Mouse (Mus musculus) lung, adult 18-20 months (tissue): Measurements from ENCODE around the gene Lrat.

Experiments used
- DNase-seq, 2 experiments: peaks; one replicate each; pipeline ENCODE4 v3.0.0; 2022; ENCODE audit warnings: mixed read lengths in 2 of 2

Gene Lrat

DNA sequence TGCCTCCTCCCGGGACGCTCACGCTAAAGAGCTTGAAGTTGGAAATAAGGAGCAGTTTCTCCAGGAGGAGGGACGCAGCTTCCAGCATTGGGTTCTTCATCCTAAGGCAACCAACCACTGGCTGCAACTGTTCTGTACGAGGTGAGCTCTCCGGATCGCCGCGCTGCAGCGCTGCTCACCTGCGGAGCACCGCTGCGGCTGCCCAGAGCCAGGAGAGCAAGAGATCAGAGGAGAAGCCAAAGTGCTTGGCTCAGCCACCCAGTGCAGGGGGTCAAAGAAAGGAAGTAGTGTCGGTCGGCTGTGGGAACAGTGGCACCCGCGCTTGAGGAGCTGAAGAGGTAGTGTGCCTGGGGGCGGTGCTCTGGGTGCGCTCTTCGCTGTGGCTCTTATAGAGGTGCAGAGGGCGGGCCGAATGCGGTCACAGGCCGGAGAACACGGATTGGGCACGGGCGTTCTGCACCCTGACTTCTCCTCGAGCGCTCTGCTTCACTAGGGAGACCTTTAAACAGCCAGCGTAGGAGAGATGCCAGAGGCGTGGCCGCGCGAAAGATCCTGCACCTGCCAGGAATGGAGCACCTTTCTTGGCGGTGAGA, at the start of gene Lrat:
Gene Lrat (minus strand): TSS at position 361 of the 593 bp plus-strand sequence.
- DNase-seq, result peak; percentile 53 to 61

DNA sequence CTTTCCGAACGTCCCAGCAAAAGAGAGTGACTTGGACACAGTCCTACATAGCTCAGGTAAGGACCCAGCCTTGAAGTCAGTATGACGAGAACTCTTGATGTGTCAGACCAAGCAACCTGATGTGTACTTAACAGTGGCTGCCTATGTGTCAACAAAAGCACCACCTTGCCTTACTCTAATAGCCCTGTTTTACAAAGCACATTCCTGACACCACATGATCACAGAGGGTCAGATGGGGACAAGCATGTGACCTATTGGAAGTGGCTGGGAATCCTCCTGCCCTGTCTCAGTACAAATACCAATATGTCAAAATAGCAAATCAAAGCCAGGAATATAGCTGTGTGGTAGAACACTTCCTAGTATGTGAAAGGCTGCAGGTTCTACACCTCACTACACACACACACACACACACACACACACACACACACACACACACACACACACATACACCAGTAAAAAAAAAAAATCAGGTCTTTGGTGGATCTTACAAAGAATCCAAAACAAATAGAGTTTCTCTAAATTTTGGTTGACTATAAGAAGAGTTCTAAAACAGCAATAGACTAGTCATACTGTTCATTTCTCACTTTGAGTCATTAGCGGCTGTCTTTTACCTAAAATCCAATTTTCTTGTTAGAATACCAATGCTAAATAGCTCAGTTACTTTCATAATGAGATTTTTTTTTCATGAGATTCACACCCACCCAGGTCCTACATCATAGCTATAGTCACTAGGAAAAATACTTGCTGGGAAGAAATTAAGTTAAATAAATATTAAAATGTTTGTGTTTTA, 48.6 kb upstream of the Lrat start:
- DNase-seq, result no peak

DNA sequence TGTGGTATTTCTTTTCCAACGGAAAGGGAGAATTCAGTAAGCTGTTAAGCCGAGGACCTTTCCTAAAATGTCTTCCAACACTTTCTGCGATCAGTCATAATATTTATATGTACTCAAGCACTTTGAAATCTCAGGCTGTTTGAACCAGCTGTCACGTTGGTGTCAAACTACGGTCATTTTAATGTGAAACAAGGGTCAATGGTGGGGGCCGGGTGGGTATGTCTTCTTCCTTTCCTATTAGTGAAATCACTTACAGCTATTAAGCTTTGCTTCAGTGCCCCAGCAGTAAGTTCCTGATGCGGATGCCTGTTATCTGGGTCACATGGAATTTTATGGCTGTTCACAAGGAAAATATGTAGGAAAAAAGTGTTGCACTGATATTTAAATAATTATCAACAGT, 46.9 kb upstream of the Lrat start:
- DNase-seq, result peak; percentile 10 to 18

DNA sequence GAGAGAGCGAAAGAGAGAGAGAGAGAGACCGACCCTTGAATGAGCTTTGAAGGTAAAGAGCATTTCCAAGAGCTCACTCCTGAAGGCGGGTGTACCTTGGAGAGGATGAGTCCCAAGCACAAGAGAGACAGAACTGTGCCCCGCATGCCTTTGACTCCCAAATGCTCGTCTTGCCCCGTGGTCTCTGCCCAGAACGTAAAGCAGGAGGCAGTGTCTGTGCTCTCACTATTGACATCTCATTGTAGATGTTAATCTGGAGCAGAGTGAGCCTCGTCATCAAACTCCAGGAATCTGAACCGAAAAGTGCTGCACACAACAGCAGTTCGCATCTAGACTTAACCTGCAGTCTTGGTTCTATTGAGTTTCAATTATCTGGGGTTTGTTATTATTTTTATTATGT, 46.4 kb upstream of the Lrat start:
- DNase-seq, result no peak

DNA sequence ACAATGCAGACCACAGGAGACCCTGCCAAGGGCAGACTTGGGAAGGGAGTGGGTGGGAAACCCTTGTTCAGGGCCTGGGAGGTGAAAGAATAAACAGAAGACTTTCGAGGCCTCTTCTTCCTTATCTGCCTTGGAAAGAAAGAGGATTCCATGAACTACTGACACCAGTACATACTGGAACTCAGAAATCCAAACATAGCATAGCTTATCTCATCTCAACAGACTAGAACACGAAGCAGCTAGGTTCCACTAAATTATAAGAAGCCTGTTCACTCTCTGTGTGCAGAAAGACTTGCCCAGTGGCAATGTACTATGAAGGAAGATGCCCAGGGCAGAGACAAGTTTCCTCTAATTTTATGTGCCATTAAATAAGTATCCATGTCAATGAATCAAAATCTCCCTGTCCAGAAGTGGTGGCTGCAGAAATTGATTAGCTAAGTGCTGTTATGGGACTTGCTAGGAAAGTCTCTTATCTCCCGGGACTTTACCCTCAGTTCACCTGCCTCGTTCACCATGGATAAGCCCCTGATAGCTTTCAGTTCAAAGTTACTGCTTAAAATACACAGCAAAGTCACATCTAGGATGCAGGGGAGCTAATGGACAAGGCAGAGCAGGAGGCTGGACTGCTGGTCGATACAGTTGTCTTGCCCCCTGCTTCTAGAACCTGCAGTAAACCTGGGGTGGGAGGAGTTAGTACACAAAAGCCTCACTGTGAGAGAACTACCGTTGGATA, 42.8 kb upstream of the Lrat start:
- DNase-seq, result peak in 1 of 2 experiments; percentile 5

DNA sequence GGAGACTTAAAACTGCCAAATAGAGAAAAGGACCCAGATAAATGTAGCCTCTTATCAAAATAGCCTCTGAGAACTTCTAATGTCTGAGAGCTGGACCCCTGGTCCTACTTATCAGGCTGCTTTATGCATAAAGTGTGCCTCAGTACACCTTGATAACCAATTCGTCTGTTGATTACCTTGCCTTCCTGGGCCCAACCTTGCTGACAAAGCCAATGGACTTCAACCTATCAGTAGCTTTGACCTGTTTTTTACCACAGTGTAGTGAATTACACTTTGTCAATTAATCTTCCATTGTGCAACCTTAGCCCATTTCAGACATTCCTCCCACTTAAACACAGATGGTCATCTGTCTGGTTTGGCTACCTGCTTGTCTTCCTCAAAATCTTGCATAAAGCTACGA, 24.1 kb upstream of the Lrat start:
- DNase-seq, result no peak

DNA sequence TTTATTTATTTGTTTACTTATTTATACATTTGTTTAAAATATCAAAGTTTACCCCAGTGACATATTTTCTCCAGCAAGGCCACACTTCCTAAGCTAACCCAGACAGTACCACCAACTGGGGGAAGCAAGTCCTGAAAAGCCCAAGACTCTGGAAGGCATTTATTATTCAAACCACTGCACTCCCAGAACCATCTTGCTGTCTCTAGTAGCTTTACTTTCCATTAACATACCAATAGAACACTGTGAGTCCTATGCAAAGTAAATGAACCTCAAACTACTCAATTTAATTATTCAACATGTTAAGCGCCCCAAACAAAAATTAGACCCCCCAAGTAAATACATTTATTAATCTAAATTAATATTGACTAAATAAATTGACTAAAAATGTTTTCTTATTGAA, 11.9 kb upstream of the Lrat start:
- no peak for DNase-seq

DNA sequence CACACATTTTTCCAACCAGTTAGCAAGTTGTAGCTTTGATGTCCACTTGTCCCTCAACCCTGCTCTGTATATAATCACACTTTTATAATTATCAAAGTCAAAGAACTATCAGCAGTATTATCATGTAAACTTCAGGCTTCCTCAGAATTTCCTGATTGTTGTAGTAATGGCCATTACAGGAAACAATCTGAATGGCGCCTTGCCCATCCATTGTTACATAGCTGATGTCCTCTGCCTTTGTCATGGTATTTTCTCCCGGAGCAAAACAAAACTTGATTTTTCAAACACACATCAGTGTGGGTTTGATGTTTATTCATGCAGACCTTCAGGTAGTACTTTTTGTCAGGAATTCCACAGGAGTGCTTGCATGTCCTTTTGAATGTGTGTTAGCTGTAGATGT, 4.9 kb upstream of the Lrat start:
- no peak for DNase-seq

DNA sequence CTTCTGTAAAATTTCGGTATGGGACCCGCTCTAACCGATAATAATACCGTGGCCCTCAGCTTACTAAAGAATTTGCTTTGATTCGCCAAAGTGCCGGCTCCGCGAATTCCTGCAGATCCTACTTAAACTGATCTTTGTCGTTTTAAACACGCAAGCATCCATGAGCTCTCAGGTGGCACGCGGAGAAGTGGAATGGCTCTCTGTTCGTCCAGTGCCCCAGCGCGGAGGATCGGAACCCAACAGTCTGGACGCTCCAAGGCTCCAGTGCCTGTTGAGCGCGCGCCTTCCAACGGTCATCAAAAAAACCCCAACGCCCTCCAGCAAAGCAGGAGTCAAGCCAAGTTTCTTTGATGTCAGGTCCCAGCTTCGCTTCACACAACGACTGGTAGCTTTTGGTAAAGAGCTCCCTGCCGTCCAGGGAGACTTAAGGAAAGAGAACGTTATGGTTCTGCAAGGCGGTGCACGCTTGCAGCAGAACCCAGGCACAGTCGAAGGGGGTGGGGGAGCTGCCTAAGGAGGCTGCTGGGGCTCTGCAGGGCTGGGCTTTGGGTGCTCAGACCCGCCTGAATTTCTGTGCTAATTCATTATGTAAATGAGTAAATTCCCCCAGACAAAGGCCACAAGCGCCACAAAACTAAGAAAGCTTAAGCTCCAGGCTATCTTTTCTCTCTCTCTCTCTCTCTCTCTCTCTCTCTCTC, 587 bp upstream of the Lrat start:
- DNase-seq, result no peak

DNA sequence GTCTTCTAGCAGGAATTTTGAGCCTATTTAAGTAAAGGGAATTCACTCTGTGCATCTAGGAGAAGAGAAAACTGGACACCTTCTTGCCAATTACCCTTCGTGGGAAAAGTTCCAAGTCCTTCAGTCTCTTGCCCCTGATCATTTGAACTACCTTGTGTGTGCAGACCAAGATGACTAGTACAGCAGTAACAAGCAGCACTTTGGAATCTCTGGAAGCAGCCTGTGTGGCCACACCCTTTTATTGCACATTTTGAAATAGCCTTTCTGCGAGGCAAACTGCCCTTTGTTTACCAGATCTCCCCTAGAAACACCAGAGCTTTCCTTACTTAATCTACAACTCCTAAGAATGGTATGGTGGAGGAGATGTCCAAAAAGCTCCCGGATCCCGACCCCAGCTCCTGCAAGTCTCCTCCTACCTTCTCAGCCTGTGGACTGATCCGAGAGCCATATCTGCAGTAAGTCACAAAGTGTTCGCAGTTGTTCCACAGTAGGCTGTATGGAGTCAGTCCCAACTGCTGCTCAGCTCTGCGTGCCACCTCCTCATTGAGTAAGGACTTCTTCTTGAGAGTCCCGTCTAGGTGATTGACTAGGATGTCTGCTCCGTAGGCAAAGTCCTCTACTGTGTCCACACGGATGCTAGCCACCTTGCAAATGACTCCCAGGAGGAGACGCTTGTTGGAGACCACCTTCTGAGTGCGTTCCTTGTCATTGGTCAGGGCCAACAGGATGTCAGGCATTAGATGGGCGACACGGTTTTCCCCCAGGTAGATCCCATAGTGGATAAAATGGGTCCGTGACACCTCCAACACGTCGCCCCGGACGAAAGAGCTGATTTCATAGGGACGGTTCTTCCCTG, 788 bp downstream of the Lrat start:
- peak in 1 of 2 experiments; percentile 1 for DNase-seq

DNA sequence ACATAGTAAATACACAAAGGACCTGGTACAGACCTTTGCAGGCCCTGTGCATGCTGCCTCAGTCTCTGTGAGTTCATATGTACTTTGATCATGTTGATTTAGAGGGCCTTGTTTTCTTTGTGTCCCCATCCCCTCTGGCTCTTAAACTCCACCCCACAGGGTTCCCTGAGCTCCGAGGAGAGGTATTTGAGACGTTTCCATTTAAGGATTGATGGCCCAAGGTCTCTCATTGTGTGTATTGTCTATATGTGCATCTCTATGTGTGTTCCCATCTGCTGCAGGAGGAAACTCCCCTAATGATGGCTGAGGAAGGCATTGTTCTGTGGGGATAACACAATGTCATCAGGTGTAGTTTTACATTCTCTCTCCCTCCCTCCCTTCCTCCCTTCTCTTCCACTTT, 14.9 kb downstream of the Lrat start:
- DNase-seq, result no peak

DNA sequence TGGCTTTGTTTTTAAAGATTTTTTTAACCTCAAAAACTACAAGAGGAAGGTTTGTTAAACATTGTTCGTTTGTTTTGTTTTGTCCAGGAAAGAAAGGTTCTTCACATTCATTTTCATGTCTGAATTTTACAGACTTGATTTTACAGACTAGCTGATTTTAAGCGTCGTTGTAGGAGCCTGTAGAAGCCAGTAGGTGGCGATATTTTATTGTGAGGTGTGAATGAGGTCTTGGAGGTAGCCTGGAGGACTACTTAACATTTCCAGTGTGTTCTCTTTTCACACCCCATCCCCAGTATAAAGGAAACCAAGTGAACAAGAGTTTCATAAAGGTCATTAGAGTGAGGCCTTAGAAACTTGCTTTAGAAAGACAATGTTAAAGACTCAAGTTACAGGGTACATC, 26.5 kb downstream of the Lrat start:
- DNase-seq, result peak in 1 of 2 experiments; percentile 23

DNA sequence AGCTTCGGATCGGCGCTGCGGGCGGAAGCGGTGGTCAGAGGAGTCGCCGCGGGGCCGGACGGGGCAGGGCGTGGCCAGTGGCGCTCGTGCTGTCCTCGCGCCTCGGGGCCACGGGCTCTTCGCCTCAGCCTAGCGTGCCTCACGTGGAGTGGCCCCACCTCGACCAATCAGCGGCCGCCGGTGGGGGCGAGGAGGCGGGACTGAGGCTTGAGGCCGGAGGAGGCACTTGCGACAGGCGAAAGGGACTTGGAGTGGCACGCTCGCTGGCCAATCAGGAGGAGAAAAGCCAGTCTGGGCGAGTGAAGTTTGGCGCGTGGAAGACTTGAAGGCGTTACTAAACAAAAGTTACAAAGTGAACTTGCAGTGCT, 27.4 kb downstream of the Lrat start, which contains the start of gene Rbm46:
Gene Rbm46 (minus strand): TSS at position 112 of the 368 bp plus-strand sequence.
- DNase-seq, result peak; percentile 78 to 80

DNA sequence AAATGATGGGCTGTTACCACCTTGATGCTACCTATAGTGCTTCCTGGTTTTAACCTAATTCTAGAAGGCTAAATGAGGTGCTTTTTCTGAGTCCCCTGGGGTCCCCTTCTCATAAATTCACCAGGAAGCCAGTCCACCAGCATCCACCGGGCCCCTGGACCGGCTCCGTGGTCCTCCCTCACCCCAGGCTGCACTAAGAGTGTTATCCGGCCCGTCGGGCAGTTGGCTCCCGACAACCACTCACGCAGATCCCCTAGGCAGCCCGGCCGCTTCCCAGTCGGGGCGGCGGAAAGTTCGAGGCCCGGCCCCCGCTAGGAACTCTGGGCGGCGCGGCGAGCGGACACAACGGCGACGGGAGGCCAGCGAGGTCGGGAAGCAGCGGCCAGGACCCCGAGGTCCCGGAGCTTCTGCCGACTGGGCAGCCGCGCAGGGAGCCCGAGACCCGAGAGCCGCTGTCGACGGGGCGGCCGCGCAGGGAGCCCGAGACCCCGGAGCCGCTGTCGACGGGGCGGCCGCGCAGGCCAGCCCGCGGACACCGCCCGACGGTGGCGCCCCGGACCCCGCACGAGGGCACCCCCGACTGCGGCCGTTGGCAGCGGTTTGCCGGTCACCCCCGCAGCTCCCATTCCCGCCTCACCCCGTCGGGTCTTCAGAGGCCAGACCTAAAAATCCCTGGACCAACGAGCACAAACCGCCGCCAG, 28.0 kb downstream of the Lrat start:
- no peak for DNase-seq

DNA sequence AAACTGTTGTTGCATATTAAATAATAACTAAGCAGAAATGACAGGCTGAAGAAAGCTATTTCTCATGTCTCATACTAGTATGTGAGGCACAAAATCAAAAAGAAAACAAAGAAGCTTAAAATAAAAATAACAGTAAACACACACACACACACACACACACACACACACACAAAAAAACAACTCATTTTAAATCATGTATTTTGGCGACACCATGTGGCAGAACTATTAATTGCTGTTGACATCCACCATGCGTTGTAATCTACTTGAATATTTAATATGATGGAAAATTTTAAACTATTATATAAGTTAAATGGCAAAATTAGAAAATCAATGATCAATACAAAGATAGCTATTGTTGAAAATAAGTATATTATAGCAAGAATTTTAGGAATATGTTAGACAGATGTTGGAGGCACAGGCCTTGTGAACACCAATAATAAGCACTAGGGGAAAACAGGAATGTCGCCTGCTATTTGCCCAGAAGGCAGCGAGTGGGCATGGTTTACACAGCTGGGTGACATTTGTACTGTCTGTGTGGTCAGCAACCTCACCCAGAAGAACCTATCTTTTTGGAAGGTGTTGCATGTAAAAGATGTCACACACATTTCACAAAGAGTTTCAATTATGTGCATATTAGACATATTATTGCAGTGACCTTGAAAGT, 46.2 kb downstream of the Lrat start:
- DNase-seq, result no peak
